Mouse (Mus musculus) gastrocnemius, adult 8-10 months (tissue): ENCODE data around the gene Cfap298. TPM values are rescaled to one million over a fixed set of nuclear protein-coding genes. Genes with fewer than 3 reads are reported as not detected.

Experiments used
- DNase-seq, 2 experiments: peaks; one replicate each; pipeline ENCODE4 v3.0.0; 2022; ENCODE audit warnings: low spot score in 2 of 2
- total RNA-seq, 4 experiments: library from RNA; stranded (reverse); gene quantifications; 2 replicates each; pipeline ENCODE4 v1.2.4; 2022

Gene Cfap298
- 10 to 100 TPM; 33.2 to 40.7 (median 36.2) TPM for total RNA-seq

- DNase-seq = peak; percentile 77 to 87
Observed at GRCm38 (mm10) chr16:90934687-90935328, at the start of gene Cfap298. TSS of gene Cfap298 (minus strand) at chr16:90935114.

- no peak for DNase-seq
Observed at GRCm38 (mm10) chr16:90971004-90971403, 36.1 kb upstream of the Cfap298 start.

GRCm38 (mm10) chr16:90966241-90966640, 31.3 kb upstream of the Cfap298 start:
- DNase-seq = no peak

GRCm38 (mm10) chr16:90964302-90964701, 29.4 kb upstream of the Cfap298 start:
- no peak for DNase-seq

- no peak for DNase-seq
Observed at GRCm38 (mm10) chr16:90963866-90964265, 29.0 kb upstream of the Cfap298 start.

- no peak for DNase-seq
Observed at GRCm38 (mm10) chr16:90963231-90963630, 28.3 kb upstream of the Cfap298 start.

GRCm38 (mm10) chr16:90958301-90959085, 23.6 kb upstream of the Cfap298 start:
- DNase-seq = no peak

GRCm38 (mm10) chr16:90955494-90955893, 20.6 kb upstream of the Cfap298 start:
- DNase-seq = no peak

- DNase-seq = no peak
Observed at GRCm38 (mm10) chr16:90953770-90954169, 18.9 kb upstream of the Cfap298 start.

- DNase-seq = no peak
Observed at GRCm38 (mm10) chr16:90953147-90953546, 18.2 kb upstream of the Cfap298 start.

- DNase-seq = no peak
Observed at GRCm38 (mm10) chr16:90950354-90950963, 15.5 kb upstream of the Cfap298 start.

GRCm38 (mm10) chr16:90946977-90947376, 12.1 kb upstream of the Cfap298 start:
- DNase-seq = no peak

GRCm38 (mm10) chr16:90941246-90941645, 6.3 kb upstream of the Cfap298 start:
- no peak for DNase-seq

GRCm38 (mm10) chr16:90934193-90934686, 674 bp downstream of the Cfap298 start:
- DNase-seq = peak; percentile 21 to 41

GRCm38 (mm10) chr16:90933534-90934176, 1.3 kb downstream of the Cfap298 start:
- no peak for DNase-seq

GRCm38 (mm10) chr16:90927446-90927845, 7.5 kb downstream of the Cfap298 start:
- no peak for DNase-seq

GRCm38 (mm10) chr16:90925461-90925860, 9.5 kb downstream of the Cfap298 start:
- DNase-seq = no peak

- no peak for DNase-seq
Observed at GRCm38 (mm10) chr16:90924606-90925370, 10.1 kb downstream of the Cfap298 start.

GRCm38 (mm10) chr16:90921471-90922159, 13.3 kb downstream of the Cfap298 start:
- no peak for DNase-seq

- no peak for DNase-seq
Observed at GRCm38 (mm10) chr16:90917156-90917555, 17.8 kb downstream of the Cfap298 start.
